Mouse (Mus musculus) frontal cortex, postnatal 14 days (tissue): ENCODE data around the gene Tomm34.

ENCODE experiments used
- DNase-seq, 2 experiments: peaks; one replicate each; pipeline ENCODE4 v3.0.0; 2022; ENCODE audit warnings: low spot score in 2 of 2

Tomm34 gene

GRCm38 (mm10) chr2:164010944-164011343 is 60.0 kb downstream of the Tomm34 start:
- DNase-seq: no peak

GRCm38 (mm10) chr2:164010496-164010895 is 60.5 kb downstream of the Tomm34 start:
- no peak for DNase-seq

GRCm38 (mm10) chr2:164009227-164009626 is 61.7 kb downstream of the Tomm34 start:
- no peak for DNase-seq

- DNase-seq: no peak
Measured at GRCm38 (mm10) chr2:164007987-164008545, 62.9 kb downstream of the Tomm34 start.

- no peak for DNase-seq
Measured at GRCm38 (mm10) chr2:164007547-164007946, 63.4 kb downstream of the Tomm34 start.

GRCm38 (mm10) chr2:164006932-164007331 is 64.0 kb downstream of the Tomm34 start:
- DNase-seq: no peak

- no peak for DNase-seq
Measured at GRCm38 (mm10) chr2:164004503-164004902, 66.5 kb downstream of the Tomm34 start.
